Mouse (Mus musculus) retina, postnatal 1 day (tissue): Measurements from ENCODE around the gene Dock10.
"Not testable (repeated sequence)": the region's sequence is repeated elsewhere in the genome, so short reads cannot be mapped to it uniquely, and the experiment has no call there.

Experiments used
- DNase-seq: peaks from one replicate; pipeline ENCODE4 v3.0.0-alpha.2; 2012

The Dock10 gene

DNA sequence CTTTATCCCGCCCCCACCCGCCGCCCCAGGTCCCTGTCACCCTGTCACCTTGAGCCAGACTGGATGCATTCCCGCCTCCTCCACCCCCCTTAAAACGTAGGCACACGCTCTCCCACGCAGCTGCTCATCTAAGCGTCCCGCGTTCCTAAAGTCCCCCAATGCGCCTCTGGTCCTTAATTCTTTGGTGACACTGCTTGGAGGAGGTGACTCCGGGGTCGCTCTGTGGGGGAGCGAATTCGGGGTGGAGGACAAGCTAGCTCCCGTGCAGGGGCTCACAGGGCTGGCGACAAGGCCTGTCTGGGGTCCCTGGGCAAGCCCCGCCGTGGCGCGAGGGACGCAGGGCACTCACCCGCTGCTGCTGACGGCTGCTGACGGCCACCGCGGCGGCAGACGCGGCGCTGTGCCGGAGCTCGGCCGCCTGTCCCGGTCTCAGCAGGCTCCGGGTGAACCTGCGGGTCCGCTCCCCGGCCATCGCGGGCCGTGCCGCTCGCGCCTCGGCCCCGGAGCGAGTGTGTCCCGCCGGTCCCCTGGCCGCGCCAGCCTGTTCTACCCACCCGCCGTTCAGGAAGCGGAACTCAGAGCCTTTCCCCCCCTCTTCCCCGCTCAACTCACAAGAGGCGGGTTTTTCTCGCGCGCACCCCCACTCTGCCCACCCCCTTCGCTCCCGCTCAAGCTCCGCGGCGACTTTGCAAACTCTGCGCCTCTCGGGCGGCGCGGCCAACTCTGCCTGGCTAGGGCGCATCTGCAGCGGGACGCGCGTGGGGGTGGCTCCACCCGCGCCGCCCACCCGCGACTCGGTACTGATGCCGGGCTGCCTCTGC, at the start of gene Dock10:
Gene Dock10, minus strand, starts transcription at position 551 of the 821 bp plus-strand sequence.
- peak; percentile 70 for DNase-seq

DNA sequence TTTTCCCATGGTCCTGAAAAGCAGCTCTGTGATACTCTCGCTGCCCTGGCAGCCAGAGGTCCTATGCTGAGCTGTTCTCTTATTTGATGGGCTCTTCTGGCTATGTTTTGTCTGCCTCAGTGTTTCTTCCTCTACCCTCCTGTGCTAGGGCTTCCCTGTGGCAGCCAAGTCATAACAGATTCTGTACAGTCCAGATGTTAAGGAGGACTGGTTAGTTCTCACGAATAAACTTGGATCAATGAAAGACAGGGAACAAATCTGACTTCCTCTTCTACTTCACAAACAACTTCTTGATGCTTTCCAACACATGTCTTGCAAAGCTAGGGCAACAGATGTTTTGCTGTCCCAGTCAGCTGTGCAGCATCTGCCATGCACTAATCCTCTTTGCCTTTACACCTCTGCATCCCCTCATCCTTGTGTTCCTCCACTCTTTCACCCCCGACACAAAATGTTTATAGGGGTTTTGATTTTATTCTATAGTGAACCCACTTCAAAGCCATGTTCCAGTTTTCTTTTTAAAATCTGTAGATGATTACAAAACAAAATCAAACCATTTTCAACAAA, 48.6 kb upstream of the Dock10 start:
- DNase-seq, result no peak

DNA sequence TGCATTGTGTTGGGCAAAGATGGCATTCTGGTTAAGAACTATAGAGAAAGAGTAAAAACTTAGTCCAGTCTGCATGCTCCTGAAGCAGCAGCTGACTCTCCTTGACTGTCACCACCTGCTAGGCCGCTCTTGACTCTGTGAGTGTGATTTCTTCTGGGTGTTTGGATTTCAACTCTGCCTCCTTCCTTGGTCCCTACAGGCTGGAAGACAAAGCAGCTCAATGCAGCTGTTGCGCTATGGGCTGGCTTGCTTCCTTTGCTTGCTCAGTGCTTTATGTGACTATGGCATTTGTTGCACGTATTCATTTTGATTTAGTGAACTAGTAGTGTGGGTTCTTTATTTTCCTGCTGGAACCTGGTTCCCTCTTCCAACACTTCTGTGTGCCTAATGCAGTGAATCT, 43.7 kb upstream of the Dock10 start:
- no peak for DNase-seq

DNA sequence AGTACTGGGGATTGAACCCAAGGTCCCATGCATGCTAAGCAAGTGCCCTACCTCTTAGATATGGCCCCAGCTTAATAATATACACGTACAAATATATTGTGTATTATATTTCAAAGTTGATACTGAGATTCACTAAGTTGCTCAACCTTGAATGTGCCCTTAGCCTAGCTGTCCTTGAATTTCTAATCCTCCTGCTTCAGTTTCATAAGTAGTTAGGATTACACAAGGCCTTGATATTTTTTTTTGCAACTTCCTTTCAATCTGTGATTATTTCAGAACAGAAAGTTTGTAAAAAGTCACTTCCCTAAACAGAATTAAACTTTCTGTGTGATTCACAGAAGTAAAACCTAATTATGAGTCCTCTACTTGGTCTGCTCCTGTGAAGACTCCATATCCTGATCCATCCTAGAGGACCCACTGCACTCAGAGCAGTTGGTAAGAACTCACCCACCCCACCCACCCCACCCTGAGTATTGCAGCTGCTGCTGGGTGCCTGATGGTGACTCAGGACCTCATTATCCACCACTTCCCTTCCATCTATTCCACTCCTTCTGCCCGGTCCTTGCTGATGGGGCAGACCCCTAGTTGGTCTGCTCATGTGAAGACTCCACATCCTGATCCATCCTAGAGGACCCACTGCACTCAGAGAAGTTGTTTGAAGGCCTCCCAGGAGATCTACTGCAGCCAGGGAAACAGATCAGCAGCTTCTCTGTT, 26.9 kb upstream of the Dock10 start:
- DNase-seq, result no peak

DNA sequence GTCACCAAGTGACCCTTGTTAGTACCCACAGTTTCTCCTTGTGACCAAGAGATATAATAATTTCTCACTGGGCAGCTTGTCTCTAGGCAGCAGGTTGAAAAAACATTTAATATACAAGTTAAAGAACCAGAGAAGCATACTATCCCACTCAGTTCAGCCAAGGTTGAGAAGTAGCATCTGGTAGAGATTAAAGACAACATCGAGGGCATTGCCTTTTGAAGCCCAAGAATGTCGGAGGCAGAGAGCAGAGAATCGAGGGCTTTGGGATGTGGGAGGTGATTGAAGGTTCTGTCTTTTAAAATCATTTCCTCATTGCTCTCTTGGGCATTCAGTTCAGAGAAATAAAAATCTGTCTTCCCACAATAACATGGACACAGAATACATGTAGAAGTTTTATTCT, 25.8 kb upstream of the Dock10 start:
- no peak for DNase-seq

DNA sequence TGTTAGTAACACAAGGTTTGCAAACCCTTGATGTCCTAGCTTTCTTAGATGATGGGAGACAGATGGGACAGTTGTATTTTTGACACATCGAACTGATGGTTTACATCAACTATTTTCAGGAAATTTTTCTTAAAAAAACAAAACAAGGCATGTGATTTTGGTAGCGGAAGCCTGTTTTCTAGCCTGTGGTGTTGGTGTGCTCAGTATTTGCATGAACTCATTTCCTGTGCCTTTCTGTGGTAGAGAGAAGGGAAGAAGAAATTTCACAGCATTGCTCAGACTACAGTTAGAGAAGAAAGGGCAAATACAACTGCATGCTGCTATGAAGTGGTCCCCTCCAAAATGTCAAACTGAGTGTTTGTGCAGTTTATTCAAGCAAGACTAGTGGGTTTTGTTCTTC, 7.2 kb upstream of the Dock10 start:
- no peak for DNase-seq

DNA sequence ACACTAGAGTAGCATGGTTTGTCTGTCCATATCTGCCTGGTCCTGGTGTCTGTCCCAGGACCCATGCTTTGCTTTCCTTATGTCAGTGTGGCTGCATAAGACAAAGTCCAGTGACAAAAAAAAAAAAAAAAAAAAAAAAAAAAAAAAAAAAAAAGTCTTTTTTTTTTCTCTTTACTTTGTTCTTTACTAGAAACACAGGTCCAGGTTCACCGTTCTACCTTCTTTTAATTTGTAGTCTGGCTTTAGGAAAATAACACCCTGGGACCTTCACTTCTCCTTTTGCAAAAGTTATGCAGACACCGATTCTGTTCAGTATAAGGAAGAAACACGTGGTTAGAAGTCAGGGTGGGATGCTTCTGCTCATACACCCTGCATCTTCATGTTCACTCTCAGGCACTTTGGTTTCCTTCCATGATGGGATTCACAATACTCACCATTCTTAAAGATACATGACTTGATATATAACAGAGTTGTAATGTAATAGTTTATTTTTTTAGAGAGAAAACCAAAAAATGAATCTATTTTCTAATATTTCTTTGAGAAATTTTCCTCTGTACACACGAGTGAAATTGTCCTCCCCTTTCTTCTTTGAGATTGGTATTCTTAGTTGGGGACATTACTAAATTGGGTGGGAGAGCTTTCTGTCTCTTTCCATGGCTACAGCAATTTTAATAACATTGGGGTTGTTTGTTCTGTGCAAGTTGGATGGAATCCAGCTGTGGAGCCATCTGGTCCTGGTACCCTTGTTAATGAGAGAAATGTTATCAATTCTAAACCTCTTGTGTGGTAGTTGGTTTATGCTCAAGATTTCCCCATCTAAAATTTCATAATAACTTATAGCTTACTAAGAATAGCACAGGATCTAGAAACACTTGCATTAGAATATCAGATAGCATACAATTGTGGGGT, 5.0 kb upstream of the Dock10 start:
- no peak for DNase-seq

DNA sequence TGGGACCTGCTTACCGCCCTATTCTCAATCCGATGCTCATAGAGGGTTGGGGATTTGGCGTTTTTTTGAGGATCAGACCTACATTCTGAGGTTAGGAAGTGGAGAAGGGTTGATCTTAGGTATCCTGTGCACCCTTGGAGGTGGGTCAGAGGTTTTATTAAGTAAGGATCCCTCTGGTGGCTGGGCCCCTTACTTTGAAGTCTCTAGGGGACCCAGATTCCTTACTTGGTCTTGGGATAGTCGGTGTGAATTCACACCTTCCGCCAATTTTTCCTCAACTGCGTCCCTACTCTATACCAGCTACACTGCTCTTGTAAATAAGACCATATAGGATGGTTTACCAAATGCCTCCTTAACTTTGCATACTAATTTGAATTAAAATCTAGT, 464 bp upstream of the Dock10 start:
- no peak for DNase-seq

DNA sequence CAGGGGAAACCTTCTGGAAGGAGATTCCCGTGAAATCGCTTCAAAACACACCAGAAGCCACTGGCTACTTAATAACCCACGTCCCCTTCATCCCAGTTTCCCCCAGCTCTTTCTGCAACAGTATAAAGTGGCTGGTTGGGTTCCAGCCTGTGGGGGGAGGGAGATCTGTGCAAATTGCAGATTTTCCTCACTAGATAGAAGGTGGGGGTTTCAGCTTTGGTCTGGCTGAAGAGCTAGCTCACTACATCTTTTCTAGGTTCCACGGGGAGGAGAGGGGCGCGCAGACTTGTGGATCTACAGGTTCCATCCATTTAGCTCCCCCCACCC, 714 bp downstream of the Dock10 start:
- no peak for DNase-seq

DNA sequence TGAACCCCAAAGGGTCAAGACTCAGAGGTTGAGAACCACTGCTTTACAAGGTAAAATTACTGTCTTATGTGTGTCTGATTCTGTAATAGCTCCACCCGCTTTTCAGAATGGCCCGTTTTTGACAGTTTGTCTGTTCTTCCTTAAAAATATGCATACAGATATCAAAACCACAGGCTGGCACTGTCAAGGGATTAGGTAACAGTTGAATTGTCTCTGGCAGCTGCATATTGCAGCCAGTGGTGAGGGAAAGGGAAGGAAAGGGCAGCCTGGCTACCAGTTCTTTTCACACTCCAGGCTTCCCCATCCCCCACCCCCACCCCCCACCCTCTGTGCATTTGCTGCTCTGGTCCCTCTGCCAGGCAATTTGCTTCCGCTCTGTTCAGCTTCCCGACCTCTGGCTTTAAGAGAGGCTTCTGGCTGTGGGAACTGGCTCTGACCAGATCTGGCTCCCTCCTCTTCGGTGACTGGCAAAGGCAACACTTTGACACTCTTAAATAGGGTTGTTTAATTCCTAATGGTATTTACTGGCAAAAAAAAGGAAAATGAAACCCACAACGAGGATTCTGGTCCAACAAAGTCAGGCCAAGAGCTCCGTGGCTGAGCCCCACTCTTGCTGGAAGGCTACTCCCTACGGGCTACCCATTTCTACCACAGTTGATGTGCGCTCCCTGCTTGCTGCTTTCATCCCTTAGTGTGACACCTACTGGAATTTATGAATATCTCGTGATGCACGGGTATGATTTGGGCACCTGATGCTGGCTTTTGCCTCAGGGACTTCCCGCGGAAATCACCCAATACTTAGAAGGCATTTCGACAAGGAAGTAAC, 1.3 kb downstream of the Dock10 start:
- DNase-seq, result peak; percentile 52

DNA sequence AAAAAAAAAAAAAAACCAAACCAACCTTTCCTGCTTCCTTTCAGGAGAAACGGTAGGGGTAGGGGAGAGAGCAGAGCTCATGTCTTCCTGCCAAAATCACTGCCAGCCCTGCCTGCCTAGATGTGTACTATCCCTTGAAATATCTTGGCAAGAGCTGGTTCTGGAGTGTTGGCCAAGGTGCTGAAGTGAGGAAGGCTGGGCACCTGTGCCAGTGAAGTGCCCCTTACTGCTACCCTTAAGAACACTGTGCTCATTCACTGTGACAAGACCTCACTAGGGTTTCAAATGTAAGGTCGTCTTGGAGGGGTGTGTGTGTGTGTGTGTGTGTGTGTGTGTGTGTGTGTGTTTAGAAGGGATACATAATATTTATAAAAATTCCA, 2.3 kb downstream of the Dock10 start:
- DNase-seq, result no peak

DNA sequence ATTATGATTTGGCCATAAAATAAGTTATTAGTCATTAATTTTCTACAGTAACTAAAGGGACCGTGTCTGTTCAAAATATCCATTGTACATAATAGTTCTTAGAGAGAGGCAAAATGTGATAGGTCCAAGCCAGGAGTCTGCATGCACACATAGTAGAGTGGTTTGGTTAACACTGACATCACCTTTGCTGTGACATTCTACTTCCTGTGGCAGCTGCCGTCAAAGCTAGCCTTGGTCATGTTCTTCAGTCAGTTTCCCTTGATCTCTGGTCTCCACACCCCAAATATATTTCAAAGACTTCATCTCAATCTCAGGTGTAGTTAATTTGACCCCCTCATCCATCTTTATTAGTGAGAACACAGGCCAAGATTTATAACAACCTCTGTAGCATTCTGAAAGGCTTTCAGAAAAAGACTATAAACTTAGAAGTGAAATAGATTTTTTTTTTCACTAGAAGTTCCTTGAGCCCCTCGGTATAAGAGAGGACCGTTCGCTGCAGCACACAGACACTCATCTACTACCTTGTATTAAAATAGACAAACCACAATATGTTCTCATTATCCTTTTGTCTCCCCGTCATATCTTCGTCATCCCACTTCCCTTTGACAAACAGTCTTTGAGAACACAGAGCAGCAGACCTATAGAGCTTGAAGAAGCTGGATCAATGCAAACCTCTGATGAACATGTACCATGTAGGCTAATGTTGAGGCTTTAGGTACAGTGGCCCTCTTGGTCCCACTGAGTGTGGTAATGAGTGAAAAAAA, 2.8 kb downstream of the Dock10 start:
- DNase-seq, result no peak

DNA sequence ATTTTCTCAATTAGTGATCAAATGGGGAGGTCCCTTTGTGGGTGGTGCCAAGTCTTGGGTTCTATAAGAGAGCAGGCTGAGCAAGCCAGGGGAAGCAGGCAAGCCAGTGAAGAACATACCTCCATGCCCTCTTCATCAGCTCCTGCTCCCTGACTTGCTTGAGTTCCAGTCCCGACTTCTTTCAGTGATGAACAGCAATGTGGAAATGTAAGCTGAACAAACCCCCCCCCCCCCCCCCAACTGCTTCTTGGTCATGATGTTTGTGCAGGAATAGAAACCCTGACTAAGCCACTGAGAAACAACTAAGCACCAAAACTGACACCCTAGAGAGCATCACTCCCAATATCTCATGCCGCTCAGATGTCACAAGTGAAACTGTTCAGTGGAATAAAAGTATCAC, 9.2 kb downstream of the Dock10 start:
- DNase-seq, result not testable (repeated sequence)

DNA sequence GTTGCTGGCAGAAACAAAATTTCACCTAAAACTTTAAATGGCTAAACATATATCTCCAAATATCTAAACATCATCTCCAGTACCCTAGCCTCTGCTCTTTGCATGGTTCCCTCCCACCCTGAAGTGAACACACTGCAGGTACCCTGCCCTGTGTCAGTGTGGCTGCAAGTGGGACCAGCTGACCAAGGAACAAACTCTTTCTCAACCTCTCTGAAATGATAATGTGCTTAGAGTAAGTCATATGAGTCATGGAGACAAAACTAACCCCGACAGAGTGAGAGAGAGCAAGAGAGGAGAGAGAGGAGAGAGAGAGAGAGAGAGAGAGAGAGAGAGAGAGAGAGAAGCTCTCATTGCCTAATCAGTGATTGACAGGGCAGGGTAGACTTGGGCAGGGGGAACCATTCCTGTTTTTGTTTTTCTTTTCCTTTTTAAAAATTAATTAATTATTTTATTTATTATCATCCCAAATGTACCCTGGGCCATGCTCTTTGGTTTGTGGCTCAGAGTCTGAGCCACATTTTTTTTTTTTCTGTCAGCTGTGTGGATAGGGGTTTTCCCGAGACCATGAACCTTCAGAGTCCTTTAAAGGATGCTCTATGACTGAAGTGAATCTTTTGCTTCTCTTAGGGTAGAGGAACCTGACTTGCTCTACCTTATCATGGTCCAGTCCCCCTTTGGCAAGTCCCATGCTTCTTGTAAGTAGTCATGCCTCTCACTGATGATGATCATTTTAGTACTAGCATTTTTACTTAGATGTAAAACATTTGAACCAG, 11.4 kb downstream of the Dock10 start:
- DNase-seq, result no peak

DNA sequence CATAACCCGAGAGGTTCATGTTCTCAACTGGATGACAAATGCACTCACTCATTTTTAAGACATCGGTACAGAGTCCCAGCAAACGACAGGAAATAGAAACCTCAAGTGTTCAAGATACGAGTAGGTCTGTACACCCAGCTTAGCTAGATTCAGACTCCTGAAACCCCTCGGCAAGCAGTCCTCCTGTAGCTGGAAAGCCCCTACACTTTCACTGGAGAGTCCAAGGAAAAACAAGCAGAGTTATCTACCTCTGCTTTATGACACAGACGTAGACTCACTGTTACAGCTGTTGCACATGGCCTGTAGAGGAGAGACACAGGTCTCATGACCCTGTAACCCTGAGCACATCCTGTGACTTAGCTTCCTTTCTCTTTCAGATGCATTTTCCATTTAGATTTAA, 12.1 kb downstream of the Dock10 start:
- no peak for DNase-seq

DNA sequence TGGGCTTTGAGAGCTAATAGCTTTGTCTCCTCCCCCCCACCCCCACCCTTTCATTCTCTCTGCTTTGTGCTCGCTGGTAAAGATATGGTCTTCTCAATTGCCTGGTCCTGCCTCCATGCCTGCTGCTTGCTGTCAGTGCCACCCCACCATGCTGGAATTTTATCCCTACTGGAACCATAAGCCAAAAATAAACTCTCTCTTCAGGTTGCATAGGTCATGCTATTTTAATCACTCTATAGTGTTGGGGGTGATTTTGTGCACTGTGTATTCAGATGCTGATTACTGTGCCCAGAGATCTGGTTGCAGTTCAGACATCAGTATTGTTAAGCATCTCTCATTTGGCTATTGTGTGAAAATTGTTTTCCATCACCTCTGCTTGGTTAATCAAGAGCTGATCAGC, 18.9 kb downstream of the Dock10 start:
- DNase-seq, result no peak

DNA sequence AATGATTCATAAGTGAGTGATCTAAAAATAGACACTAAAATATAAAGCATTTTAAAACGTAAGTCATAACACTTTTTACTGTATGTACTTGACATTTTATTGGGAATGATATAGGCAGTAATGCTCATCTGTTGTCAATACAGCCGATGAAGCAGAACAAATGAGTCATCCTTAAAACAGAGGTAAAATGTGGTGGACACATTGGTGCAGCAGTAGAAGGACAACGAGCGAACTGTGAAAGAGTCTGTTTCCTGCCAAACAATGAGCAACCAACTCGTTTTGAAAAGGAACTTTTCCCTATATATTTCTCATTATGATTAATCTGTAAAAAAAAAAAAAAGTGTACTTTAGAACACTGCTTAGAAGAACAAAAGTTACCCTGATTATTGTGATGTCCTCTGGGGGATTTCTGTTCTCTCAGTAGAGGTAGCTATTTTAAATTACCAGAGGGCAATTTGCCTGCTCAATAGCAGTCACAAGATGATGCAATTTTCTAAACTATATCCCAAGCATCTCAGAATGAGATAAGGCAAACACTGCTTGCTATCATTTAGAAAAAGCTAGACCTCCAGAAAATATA, 20.4 kb downstream of the Dock10 start:
- no peak for DNase-seq

DNA sequence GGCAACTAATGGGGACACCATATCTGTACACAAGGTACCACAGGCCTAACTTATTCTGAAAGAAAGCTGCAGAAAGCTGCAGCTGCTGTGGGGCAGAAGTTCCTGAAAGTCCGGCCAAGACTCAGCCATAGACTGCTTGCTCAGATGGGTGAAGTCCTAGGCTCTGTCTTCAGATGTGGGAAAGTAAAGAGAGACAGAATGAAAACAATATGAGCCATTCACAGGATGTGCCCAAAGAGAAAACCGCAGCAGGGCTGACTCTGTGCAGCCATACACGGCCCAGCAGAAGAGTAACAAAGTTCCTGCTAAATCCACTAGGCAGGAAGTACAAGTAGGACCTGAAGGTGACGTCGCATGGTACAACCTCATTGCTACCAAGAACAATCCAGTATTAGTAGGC, 27.7 kb downstream of the Dock10 start:
- no peak for DNase-seq

DNA sequence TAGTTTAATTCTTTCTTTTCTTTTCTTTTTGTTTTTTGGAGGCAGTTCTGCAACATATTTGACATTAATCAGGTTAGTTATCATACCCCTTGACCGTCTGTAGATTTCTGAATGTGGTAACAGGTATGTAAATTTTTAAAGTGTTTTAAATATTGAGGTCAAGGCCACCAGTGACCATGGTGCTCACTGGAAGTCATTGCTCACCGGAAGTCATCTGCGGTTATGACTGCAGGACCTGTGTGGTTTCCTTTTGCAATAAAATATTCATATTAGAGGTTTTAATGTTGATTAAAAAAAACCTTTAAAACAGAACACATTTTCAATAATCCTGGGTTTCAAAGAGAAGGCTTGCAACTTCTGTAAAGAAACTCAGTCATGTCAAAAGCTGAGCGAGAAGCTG, 28.2 kb downstream of the Dock10 start:
- DNase-seq, result no peak

DNA sequence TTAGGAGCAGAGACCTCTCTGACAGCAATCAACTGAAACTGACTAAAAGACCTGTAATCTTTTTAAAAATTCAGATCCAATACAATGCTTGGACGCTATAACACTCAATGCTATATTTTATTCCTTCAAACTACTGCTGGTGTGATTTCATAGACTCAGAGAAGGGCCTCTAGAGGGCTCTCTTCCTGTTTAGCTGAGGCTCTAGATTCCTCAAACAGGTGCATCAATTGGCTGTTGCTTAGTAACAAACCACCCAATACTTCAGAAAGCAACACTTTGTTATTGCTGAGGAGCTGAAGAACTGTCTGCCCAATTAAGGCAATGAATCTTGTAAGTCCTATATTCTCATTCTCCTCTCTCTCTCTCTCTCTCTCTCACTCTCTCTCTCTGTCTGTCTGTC, 30.1 kb downstream of the Dock10 start:
- DNase-seq, result no peak
